Mouse (Mus musculus) midbrain, postnatal 0 days (tissue): ENCODE measurements around the gene Spaca9. TPM values are rescaled to one million over a fixed set of nuclear protein-coding genes. Genes with fewer than 3 reads are reported as not detected.

ENCODE experiments used
- ATAC-seq: fragments of 200-750 bp; cut with Nextera tagmentation; 2 replicates; pipeline ENCODE4 v1.8.0; 2017; ENCODE audit warnings: moderate number of reproducible peaks, mild to moderate bottlenecking, moderate TSS enrichment, moderate library complexity; ENCODE audit not compliant: low FRiP score
- DNase-seq: peaks from one replicate; pipeline ENCODE4 v3.0.0-alpha.2; 2015; ENCODE audit warnings: low spot score
- H3K27ac ChIP-seq: fragments of 300-500 bp; sonication (generic); 2 replicates; pipeline ENCODE4 v1.5.1; 2014; ENCODE audit warnings: low read depth, mild to moderate bottlenecking, low read length, mixed read lengths
- H3K27me3 ChIP-seq: fragments of 300-500 bp; sonication (generic); 2 replicates; pipeline ENCODE4 v1.6.1; 2014; ENCODE audit warnings: low read length, control low read depth, mixed read lengths; ENCODE audit not compliant: insufficient read depth
- H3K36me3 ChIP-seq: fragments of 300-500 bp; sonication (generic); 2 replicates; pipeline ENCODE4 v1.6.1; 2014; ENCODE audit warnings: low read length, control low read depth, mixed read lengths; ENCODE audit not compliant: insufficient read depth
- H3K4me1 ChIP-seq: fragments of 300-500 bp; sonication (generic); 2 replicates; pipeline ENCODE4 v1.6.1; 2014; ENCODE audit warnings: mild to moderate bottlenecking, control low read depth, antibody characterized with exemption, low read length, mixed read lengths; ENCODE audit not compliant: insufficient read depth
- H3K4me2 ChIP-seq: fragments of 300-500 bp; sonication (generic); 2 replicates; pipeline ENCODE4 v1.6.1; 2014; ENCODE audit warnings: low read depth, mild to moderate bottlenecking, low read length, mixed read lengths; ENCODE audit not compliant: poor library complexity, severe bottlenecking
- H3K4me3 ChIP-seq: fragments of 300-500 bp; sonication (generic); 2 replicates; pipeline ENCODE4 v1.5.1; 2014; ENCODE audit warnings: low read depth, mild to moderate bottlenecking, low read length, moderate library complexity
- H3K9ac ChIP-seq: fragments of 300-500 bp; sonication (generic); replicated peaks from 2 replicates; pipeline ENCODE4 v1.6.1; 2014; ENCODE audit warnings: mild to moderate bottlenecking, low read length, moderate library complexity, mixed read lengths; ENCODE audit not compliant: poor library complexity, severe bottlenecking
- H3K9me3 ChIP-seq: fragments of 300-500 bp; sonication (generic); 2 replicates; pipeline ENCODE4 v1.6.1; 2016; ENCODE audit warnings: low read length, control low read depth
- CTCF ChIP-seq: IDR thresholded peaks from 2 replicates; pipeline ENCODE4 v1.5.1; 2016; ENCODE audit warnings: antibody characterized with exemption, mild to moderate bottlenecking
- WGBS: fragments of 180-500 bp; shearing (Covaris S2); extraction: QIAGEN DNeasy Blood & Tissue Kit; methylation state at CpG from one replicate; pipeline ENCODE4 v1.1.7; 2014; 5-methylcytosine and 5-hydroxymethylcytosine counted together
- microRNA-seq: library from miRNA; unstranded; fragments of <30 nt; microRNA quantifications from one replicate; pipeline ENCODE4, GENCODE M21; 2016; ENCODE audit warnings: borderline number of aligned reads
- polyA plus RNA-seq: library from polyadenylated mRNA; unstranded; fragments of >200 nt; fragmentation: Nextera tagmentation; extraction: Ambion mirVana; gene quantifications from 2 replicates; pipeline ENCODE4 v1.2.1, GENCODE M21; 2015
- total RNA-seq: library from RNA; depleted of rRNA; stranded (reverse); fragments of >200 nt; gene quantifications from 2 replicates; pipeline ENCODE4 v1.2.3, GENCODE M21; 2014; rRNA removed

Spaca9 gene
- total and polyA plus RNA-seq, 2 experiments from 2014 or later = 2.7 TPM; not detected in 1

DNA sequence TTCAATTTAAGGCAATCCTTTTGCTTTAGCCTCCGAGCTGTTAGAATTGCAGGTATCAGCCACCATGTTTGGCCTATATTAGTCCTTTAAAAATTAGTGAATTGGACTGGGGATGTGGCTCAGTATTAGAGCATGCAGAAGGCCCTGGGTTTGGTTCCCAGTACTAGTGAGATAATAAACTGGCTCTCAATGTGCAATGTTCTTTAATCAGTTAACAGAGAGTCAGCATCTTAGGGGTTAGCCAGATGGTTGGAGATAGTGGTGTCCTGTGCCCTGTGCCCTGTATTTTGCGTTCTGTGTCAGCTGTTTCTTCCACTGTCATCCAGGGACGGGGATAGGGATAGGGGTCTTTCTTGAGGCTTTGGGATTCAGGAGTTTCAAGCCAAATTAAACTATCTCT, 36.6 kb downstream of the Spaca9 start:
- WGBS = 90% methylated on average over 3 of the region's 3 CpGs
- no peak overlapping the region for H3K4me3 ChIP-seq
- H3K9ac ChIP-seq = no peak overlapping the region
- ATAC-seq (no peak), DNase-seq (no peak)
- H3K4me1 ChIP-seq = no peaks in the 10 kb centered on the region
- H3K9me3 ChIP-seq = no peaks in the 10 kb centered on the region
- H3K27ac ChIP-seq = no peak overlapping the region
- no peak overlapping the region for H3K4me2 ChIP-seq
- peaks cover 54% of the 10 kb centered on the region for H3K36me3 ChIP-seq
- H3K27me3 ChIP-seq = no peaks in the 10 kb centered on the region
- no peak for TF ChIP-seq CTCF

DNA sequence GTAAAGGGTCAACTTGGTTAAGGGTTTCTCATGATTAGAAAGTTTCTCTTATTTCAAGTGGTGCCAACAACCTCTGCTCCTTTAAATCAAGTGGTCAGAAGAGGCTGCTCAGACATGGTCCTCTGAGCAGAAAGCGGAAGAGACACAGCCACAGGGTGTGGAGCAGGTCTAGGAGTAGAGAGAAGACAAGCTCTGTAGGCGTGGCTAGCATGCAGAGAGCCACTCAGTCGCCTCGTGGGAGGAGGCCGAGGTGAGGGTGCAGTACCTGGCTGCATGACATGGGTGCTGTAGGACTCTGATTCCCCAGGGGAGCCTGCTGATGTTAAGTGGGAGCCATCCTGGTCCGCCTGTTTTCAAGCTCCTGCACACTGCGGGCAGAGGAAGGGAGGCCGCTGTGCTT, 43.3 kb downstream of the Spaca9 start:
- Histone ChIP-seq H3K4me2 (no peak overlapping the region), H3K9ac (no peak overlapping the region), H3K4me1 (no peaks in the 10 kb centered on the region), H3K4me3 (no peak overlapping the region), H3K27ac (no peak overlapping the region), H3K9me3 (no peaks in the 10 kb centered on the region), H3K27me3 (no peaks in the 10 kb centered on the region), H3K36me3 (peaks cover 27% of the 10 kb centered on the region)
- 80% methylated on average over 8 of the region's 8 CpGs for WGBS
- ATAC-seq (no peak), DNase-seq (no peak)
- TF ChIP-seq CTCF = no peak

DNA sequence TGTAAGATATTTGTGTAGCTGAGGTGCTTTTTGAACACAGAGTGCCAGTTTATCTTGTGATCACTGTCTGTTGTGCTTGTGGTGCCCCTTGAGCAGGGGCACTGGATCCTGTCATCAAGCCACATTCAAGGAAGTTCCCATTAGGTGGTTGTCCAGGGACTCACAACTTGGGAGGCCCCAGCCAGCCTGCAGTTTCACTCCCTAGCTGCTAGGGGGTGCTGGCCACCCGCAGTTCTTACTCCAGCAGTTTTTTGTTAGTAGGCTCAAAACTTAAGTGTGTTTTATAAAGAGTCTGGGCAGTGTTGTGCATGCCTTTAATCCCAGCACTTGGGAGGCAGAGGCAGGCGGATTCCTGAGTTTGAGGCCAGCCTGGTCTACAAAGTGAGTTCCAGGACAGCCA, 45.2 kb downstream of the Spaca9 start:
- Histone ChIP-seq H3K4me2 (no peak overlapping the region), H3K4me1 (no peaks in the 10 kb centered on the region), H3K9me3 (no peaks in the 10 kb centered on the region), H3K27ac (no peak overlapping the region), H3K36me3 (peaks cover 26% of the 10 kb centered on the region), H3K4me3 (no peak overlapping the region), H3K27me3 (no peaks in the 10 kb centered on the region), H3K9ac (no peak overlapping the region)
- TF ChIP-seq CTCF = peak; percentile 51
- ATAC-seq (no peak), DNase-seq (no peak)
- WGBS = 56% methylated on average over 2 of the region's 2 CpGs

DNA sequence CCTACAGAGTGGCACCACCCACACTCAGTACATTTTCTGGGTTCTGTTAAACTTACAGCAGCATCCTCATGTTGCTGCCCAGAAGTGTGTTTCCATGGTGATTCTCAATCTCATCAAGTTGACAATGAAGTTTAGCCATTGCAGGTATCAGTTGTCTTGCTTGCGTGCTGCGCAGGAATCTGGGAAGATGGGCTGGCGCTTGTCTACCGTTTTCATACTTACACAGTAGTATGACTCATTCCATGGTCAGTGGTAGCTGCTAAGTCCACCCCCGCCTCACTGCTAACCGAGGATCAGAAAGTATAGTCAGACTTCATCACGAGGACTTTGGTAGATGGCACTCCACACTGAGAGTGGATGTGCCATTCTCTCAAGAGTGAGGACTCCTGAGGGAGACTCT, 46.2 kb downstream of the Spaca9 start:
- DNase-seq (no peak), ATAC-seq (no peak)
- no peak for TF ChIP-seq CTCF
- H3K9me3 ChIP-seq = no peaks in the 10 kb centered on the region
- H3K4me2 ChIP-seq = no peak overlapping the region
- 95% methylated on average over 7 of the region's 7 CpGs for whole genome bisulfite sequencing
- H3K4me3 ChIP-seq = no peak overlapping the region
- H3K36me3 ChIP-seq = peaks cover 20% of the 10 kb centered on the region
- no peaks in the 10 kb centered on the region for H3K27me3 ChIP-seq
- H3K27ac ChIP-seq = no peak overlapping the region
- H3K9ac ChIP-seq = no peak overlapping the region
- H3K4me1 ChIP-seq = no peaks in the 10 kb centered on the region

DNA sequence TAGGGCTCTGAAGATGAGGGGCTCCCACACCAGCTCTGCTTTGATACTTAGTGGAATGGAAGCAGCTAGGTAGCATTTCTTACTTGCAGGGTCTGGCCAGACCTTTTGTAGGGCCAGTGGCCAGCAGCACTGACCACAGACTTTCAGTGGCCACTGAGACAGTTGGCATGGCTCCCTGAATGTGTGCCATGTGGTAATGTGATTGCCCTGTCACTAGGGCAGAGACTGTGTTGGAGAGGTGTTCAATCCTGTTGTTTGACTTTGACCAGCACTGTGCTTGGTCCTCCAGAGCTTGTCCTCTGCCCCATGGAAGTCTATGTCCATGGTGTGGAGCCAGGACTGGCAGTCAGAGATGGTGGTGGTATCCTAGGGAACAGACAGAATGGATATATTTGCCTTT, 49.0 kb downstream of the Spaca9 start:
- Histone ChIP-seq H3K27me3 (no peaks in the 10 kb centered on the region), H3K9me3 (no peaks in the 10 kb centered on the region), H3K4me2 (no peak overlapping the region), H3K36me3 (0 out of 2 replicates have a peak, but pooled peaks cover 10% of the 10 kb centered on the region), H3K27ac (no peak overlapping the region), H3K4me3 (no peak overlapping the region), H3K4me1 (no peaks in the 10 kb centered on the region), H3K9ac (no peak overlapping the region)
- TF ChIP-seq CTCF = no peak
- DNase-seq (no peak), ATAC-seq (no peak)

DNA sequence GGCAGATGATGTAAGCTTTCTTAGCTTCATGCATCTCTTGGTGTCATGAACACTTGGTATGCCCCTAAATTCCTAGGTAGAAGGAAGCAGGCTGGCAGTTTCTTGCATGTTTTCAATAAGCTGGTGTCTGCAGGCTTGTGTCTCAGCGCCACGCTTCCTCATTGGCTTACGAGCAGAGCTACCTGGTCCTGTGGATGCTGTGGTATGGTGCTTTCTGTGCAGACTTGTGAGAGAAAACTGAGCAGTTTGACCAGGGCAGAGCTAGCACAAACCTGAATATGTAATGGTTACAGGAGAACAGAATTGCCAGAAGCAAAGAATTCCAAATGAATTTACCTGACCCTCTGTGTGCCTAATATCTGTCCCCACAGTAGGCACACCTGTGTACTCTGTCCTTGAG, 56.4 kb downstream of the Spaca9 start:
- Histone ChIP-seq H3K4me2 (peak overlapping the region; percentile 66), H3K27me3 (no peaks in the 10 kb centered on the region), H3K27ac (no peak overlapping the region), H3K36me3 (no peaks in the 10 kb centered on the region), H3K9ac (0 out of 2 replicates have a peak overlapping the region, but pooled peaks have one; percentile 8), H3K4me1 (peaks cover 4% of the 10 kb centered on the region; the same call in 1 of the 2 replicates), H3K9me3 (no peaks in the 10 kb centered on the region), H3K4me3 (0 out of 2 replicates have a peak overlapping the region, but pooled peaks have one; percentile 1)
- TF ChIP-seq CTCF = no peak
- 81% methylated on average over 3 of the region's 3 CpGs for WGBS
- DNase-seq (no peak), ATAC-seq (no peak)

Small RNA genes lying within 50 kb of the gene (microRNA-seq; reads per million reads assigned to microRNA genes)
- 2.0 reads per million for gene Mir3088

Other genes starting within 250 kb of the Spaca9 start
- 3.4 and 6.2 TPM in 2 replicates for gene 1700007K13Rik, start 233.4 kb downstream of the Spaca9 start, total RNA-seq
- gene 1700007K13Rik, start 233.4 kb downstream of the Spaca9 start, polyA plus RNA-seq = 5.4 and 5.8 TPM in 2 replicates
- 27.7 and 28.2 TPM in 2 replicates for gene Mrps2, start 231.7 kb downstream of the Spaca9 start, total RNA-seq
- gene Mrps2, start 231.7 kb downstream of the Spaca9 start, polyA plus RNA-seq = 38.3 and 42.3 TPM in 2 replicates
- 3.3 and 5.4 TPM in 2 replicates for gene Gbgt1, start 202.8 kb downstream of the Spaca9 start, total RNA-seq
- 0.75 and 0.81 TPM in 2 replicates for gene Gbgt1, start 202.8 kb downstream of the Spaca9 start, polyA plus RNA-seq
- gene Gm10134, start 193.6 kb downstream of the Spaca9 start, total RNA-seq = not detected in 2 replicates
- gene Gm10134, start 193.6 kb downstream of the Spaca9 start, polyA plus RNA-seq = 3.6 and 4.0 TPM in 2 replicates
- 212 and 292 TPM in 2 replicates for gene Ralgds, start 186.6 kb downstream of the Spaca9 start, total RNA-seq
- 82.1 and 84.6 TPM in 2 replicates for gene Ralgds, start 186.6 kb downstream of the Spaca9 start, polyA plus RNA-seq
- gene Cel, start 136.3 kb downstream of the Spaca9 start, total RNA-seq = not detected in 2 replicates
- not detected in 2 replicates for gene Cel, start 136.3 kb downstream of the Spaca9 start, polyA plus RNA-seq
- 23.3 and 26.7 TPM in 2 replicates for gene Gtf3c5, start 116.0 kb downstream of the Spaca9 start, total RNA-seq
- 29.3 and 33.5 TPM in 2 replicates for gene Gtf3c5, start 116.0 kb downstream of the Spaca9 start, polyA plus RNA-seq
- not detected in 2 replicates for gene Gfi1b, start 77.7 kb downstream of the Spaca9 start, total RNA-seq
- gene Gfi1b, start 77.7 kb downstream of the Spaca9 start, polyA plus RNA-seq = not detected in 2 replicates
- gene Tsc1, start 58.5 kb downstream of the Spaca9 start, total RNA-seq = 41.3 and 42.9 TPM in 2 replicates
- gene Tsc1, start 58.5 kb downstream of the Spaca9 start, polyA plus RNA-seq = 19.5 and 22.9 TPM in 2 replicates
- 2.3 and 2.8 TPM in 2 replicates for gene Ak8, start 437 bp upstream of the Spaca9 start, total RNA-seq
- gene Ak8, start 437 bp upstream of the Spaca9 start, polyA plus RNA-seq = 4.9 and 5.3 TPM in 2 replicates
- gene Gtf3c4, start 140.6 kb upstream of the Spaca9 start, total RNA-seq = 66.3 and 84.2 TPM in 2 replicates
- 13.7 and 15.0 TPM in 2 replicates for gene Gtf3c4, start 140.6 kb upstream of the Spaca9 start, polyA plus RNA-seq
- 18.2 and 18.5 TPM in 2 replicates for gene Ddx31, start 140.7 kb upstream of the Spaca9 start, total RNA-seq
- 8.3 and 10.3 TPM in 2 replicates for gene Ddx31, start 140.7 kb upstream of the Spaca9 start, polyA plus RNA-seq
- 36.8 and 49.0 TPM in 2 replicates for gene Barhl1, start 216.9 kb upstream of the Spaca9 start, total RNA-seq
- 36.8 and 36.9 TPM in 2 replicates for gene Barhl1, start 216.9 kb upstream of the Spaca9 start, polyA plus RNA-seq